Mouse (Mus musculus) hindbrain, embryonic 12.5 days (tissue): ENCODE measurements at regions not wholly inside any gene's neighbourhood (a gene's known extent, or its start where the extent isn't known, plus 50 kb on each side); places are given as distances from the start of the nearest gene placed in this dataset.
A peak's percentile ranks its signal among the peaks of the same experiment; 100 is the strongest.

Source experiments
- ATAC-seq: fragments of 200-750 bp; cut with Nextera tagmentation; 2 replicates; pipeline ENCODE4 v1.8.0; 2017; ENCODE audit warnings: moderate TSS enrichment; ENCODE audit not compliant: low FRiP score
- H3K27ac ChIP-seq: fragments of 300-500 bp; sonication (generic); 2 replicates; pipeline ENCODE4 v1.5.1; 2016; ENCODE audit warnings: mild to moderate bottlenecking
- H3K27me3 ChIP-seq: fragments of 300-500 bp; sonication (generic); 2 replicates; pipeline ENCODE4 v1.6.1; 2016; ENCODE audit warnings: mild to moderate bottlenecking
- H3K36me3 ChIP-seq: fragments of 300-500 bp; sonication (generic); 2 replicates; pipeline ENCODE4 v1.6.1; 2016; ENCODE audit warnings: mild to moderate bottlenecking
- H3K4me1 ChIP-seq: fragments of 300-500 bp; sonication (generic); 2 replicates; pipeline ENCODE4 v1.6.1; 2016
- H3K4me2 ChIP-seq: fragments of 300-500 bp; sonication (generic); replicated peaks from 2 replicates; pipeline ENCODE4 v1.6.1; 2016; ENCODE audit warnings: mild to moderate bottlenecking
- H3K4me3 ChIP-seq: fragments of 300-500 bp; sonication (generic); 2 replicates; pipeline ENCODE4 v1.5.1; 2016; ENCODE audit warnings: mild to moderate bottlenecking
- H3K9ac ChIP-seq: fragments of 300-500 bp; sonication (generic); 2 replicates; pipeline ENCODE4 v1.6.1; 2016; ENCODE audit warnings: mild to moderate bottlenecking, moderate library complexity
- H3K9me3 ChIP-seq: fragments of 300-500 bp; sonication (generic); replicated peaks from 2 replicates; pipeline ENCODE4 v1.6.1; 2016; ENCODE audit warnings: mild to moderate bottlenecking
- WGBS: fragments of 180-500 bp; shearing (Covaris S2); methylation state at CpG from one replicate; pipeline ENCODE4 v1.1.7; 2016; 5-methylcytosine and 5-hydroxymethylcytosine counted together

- H3K9ac ChIP-seq = no peak overlapping the region
Observed at GRCm38 (mm10) chr2:169154881-169155280, 199.5 kb upstream of the Zfp64 start.

GRCm38 (mm10) chr2:169147655-169148054 lies 192.3 kb upstream of the Zfp64 start:
- no peak overlapping the region for H3K4me2 ChIP-seq
- no peak overlapping the region for H3K9ac ChIP-seq
- ATAC-seq = no peak
- no peaks in the 10 kb centered on the region for H3K9me3 ChIP-seq
- H3K4me1 ChIP-seq = no peaks in the 10 kb centered on the region
- no peaks in the 10 kb centered on the region for H3K36me3 ChIP-seq
- no peak overlapping the region for H3K4me3 ChIP-seq
- 85% methylated on average over 7 of the region's 7 CpGs for WGBS
- no peaks in the 10 kb centered on the region for H3K27me3 ChIP-seq
- no peak overlapping the region for H3K27ac ChIP-seq

More at GRCm38 (mm10) chr2:169154881-169155280, 199.5 kb upstream of the Zfp64 start:
- H3K4me1 ChIP-seq = peaks cover 28% of the 10 kb centered on the region
- no peak for ATAC-seq
- H3K27me3 ChIP-seq = no peaks in the 10 kb centered on the region
- no peak overlapping the region; the same call in 1 of the 2 replicates for H3K4me2 ChIP-seq
- 68% methylated on average over 12 of the region's 12 CpGs for WGBS
- H3K9me3 ChIP-seq = no peaks in the 10 kb centered on the region
- H3K4me3 ChIP-seq = no peak overlapping the region
- peak overlapping the region; percentile 62 for H3K27ac ChIP-seq
- H3K36me3 ChIP-seq = no peaks in the 10 kb centered on the region

GRCm38 (mm10) chr2:169142224-169142623 lies 186.8 kb upstream of the Zfp64 start:
- no peak for ATAC-seq

DNA sequence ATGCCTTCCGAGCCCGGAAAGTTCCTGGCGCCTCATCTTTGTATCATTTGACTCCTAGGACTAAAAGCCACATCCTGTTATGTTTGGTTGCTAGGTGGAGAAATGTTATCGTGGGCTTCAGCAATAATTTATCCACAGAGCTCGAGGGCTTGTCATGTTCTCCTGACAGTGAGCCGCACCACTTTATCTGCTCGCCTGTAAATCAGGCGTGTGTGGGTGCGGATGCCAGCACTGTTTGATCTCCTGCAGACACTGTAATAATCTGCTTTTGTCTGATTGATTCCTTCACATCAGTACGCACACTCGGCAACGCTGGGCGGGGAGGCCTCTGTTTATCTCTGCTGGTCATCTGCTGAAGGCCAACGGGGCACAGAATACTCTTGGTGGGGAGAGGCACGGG lies 178.5 kb upstream of the Zfp64 start:
- ATAC-seq = no peak

More at GRCm38 (mm10) chr2:169142224-169142623, 186.8 kb upstream of the Zfp64 start:
- no peak overlapping the region for H3K27ac ChIP-seq
- H3K27me3 ChIP-seq = peaks cover 4% of the 10 kb centered on the region; the same call in 1 of the 2 replicates
- H3K36me3 ChIP-seq = no peaks in the 10 kb centered on the region
- H3K9me3 ChIP-seq = no peaks in the 10 kb centered on the region
- no peak overlapping the region for H3K4me3 ChIP-seq
- no peak overlapping the region for H3K9ac ChIP-seq
- WGBS = 72% methylated on average over 8 of the region's 8 CpGs
- peaks cover 2% of the 10 kb centered on the region; the same call in 1 of the 2 replicates for H3K4me1 ChIP-seq
- no peak overlapping the region for H3K4me2 ChIP-seq

DNA sequence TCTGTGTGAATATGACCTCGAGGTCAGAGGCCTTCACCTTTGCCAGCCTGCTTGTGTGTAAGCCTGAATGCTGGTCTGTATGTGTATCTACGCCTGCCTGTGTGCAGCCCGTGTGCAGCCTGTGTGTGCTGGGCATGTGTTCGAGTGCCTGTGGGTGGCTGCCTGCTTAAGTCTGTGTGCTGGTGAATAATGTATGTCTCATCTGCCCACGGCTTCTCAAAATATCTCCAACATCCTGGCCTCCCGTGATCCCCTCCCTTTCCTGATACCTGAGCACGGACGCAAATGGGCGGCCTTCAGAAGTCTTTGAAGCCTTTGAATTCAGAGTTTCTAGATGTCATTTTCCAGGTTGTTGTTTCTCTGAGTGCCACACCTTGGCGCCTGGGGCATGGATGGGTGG lies 170.1 kb upstream of the Zfp64 start:
- Histone ChIP-seq H3K4me2 (no peak overlapping the region), H3K36me3 (no peaks in the 10 kb centered on the region), H3K27ac (no peak overlapping the region), H3K9ac (no peak overlapping the region), H3K9me3 (0 out of 2 replicates have a peak, but pooled peaks cover 3% of the 10 kb centered on the region), H3K4me3 (no peak overlapping the region), H3K27me3 (no peaks in the 10 kb centered on the region), H3K4me1 (no peaks in the 10 kb centered on the region)
- WGBS = 82% methylated on average over 10 of the region's 10 CpGs
- ATAC-seq = no peak

More for the DNA sequence above, 178.5 kb upstream of the Zfp64 start:
- no peak overlapping the region for H3K4me2 ChIP-seq
- H3K27me3 ChIP-seq = 0 out of 2 replicates have a peak, but pooled peaks cover 4% of the 10 kb centered on the region
- H3K4me3 ChIP-seq = no peak overlapping the region
- no peak overlapping the region for H3K9ac ChIP-seq
- WGBS = 54% methylated on average over 15 of the region's 15 CpGs
- H3K36me3 ChIP-seq = no peaks in the 10 kb centered on the region
- peaks cover 11% of the 10 kb centered on the region; the same call in 1 of the 2 replicates for H3K4me1 ChIP-seq
- no peak overlapping the region for H3K27ac ChIP-seq
- H3K9me3 ChIP-seq = no peaks in the 10 kb centered on the region

DNA sequence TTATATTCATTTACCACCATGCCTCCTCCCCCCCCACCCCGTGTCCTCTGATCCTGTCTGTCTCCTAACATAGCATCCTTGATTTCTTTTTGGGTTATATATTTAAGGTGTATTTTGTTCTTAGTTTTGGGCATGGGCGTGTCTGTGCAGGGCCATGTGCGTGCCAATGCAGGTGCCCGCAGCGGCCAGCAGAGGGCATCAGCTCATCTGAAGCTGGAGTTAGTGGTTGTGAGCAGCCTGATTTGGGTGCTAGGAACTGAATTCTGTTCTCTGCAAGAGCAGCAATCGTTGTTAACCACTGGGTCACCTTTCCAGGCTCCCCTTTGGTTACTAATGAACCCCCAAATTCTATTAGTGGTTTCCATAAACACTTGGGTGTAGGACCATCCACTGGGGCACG lies 167.5 kb upstream of the Zfp64 start:
- no peak overlapping the region for H3K9ac ChIP-seq
- H3K27ac ChIP-seq = no peak overlapping the region
- H3K4me1 ChIP-seq = no peaks in the 10 kb centered on the region
- no peaks in the 10 kb centered on the region for H3K36me3 ChIP-seq
- ATAC-seq = no peak
- WGBS = 87% methylated on average over 7 of the region's 7 CpGs
- H3K9me3 ChIP-seq = 0 out of 2 replicates have a peak, but pooled peaks cover 3% of the 10 kb centered on the region
- no peak overlapping the region for H3K4me2 ChIP-seq
- no peak overlapping the region for H3K4me3 ChIP-seq
- no peaks in the 10 kb centered on the region for H3K27me3 ChIP-seq

- no peaks in the 10 kb centered on the region for H3K36me3 ChIP-seq
- no peak overlapping the region for H3K9ac ChIP-seq
- ATAC-seq = no peak
- no peak overlapping the region for H3K4me2 ChIP-seq
- H3K27ac ChIP-seq = no peak overlapping the region
- no peaks in the 10 kb centered on the region for H3K27me3 ChIP-seq
- 65% methylated on average over 10 of the region's 10 CpGs for WGBS
- H3K4me3 ChIP-seq = no peak overlapping the region
- H3K9me3 ChIP-seq = no peaks in the 10 kb centered on the region
- peaks cover 8% of the 10 kb centered on the region; the same call in 1 of the 2 replicates for H3K4me1 ChIP-seq
Observed at GRCm38 (mm10) chr2:169116841-169117240, 161.5 kb upstream of the Zfp64 start.

DNA sequence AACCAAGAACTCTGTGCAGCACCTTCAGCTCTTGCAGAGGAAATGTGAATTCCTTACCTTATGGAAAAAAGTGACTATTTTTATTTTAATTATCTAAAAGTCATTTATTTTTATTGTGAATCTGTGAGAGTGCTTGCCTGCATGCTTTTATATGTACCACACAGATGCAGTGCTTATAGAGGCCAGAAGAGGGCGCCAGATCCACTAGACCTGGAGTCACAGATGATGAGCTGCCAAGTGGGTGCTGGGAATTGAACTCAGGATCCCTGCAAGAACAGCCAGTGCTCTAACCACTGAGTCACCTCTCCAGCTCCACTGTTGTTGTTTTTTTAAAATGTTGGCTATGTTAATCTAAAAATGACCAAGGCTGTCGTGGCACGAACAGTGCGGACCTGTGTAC lies 153.7 kb upstream of the Zfp64 start:
- no peak overlapping the region for H3K9ac ChIP-seq
- H3K27ac ChIP-seq = no peak overlapping the region
- no peak overlapping the region for H3K4me3 ChIP-seq
- H3K36me3 ChIP-seq = no peaks in the 10 kb centered on the region
- peaks cover 5% of the 10 kb centered on the region; the same call in 1 of the 2 replicates for H3K9me3 ChIP-seq
- WGBS = 80% methylated on average over 4 of the region's 4 CpGs
- no peaks in the 10 kb centered on the region for H3K27me3 ChIP-seq
- ATAC-seq = no peak
- H3K4me2 ChIP-seq = no peak overlapping the region
- no peaks in the 10 kb centered on the region for H3K4me1 ChIP-seq

DNA sequence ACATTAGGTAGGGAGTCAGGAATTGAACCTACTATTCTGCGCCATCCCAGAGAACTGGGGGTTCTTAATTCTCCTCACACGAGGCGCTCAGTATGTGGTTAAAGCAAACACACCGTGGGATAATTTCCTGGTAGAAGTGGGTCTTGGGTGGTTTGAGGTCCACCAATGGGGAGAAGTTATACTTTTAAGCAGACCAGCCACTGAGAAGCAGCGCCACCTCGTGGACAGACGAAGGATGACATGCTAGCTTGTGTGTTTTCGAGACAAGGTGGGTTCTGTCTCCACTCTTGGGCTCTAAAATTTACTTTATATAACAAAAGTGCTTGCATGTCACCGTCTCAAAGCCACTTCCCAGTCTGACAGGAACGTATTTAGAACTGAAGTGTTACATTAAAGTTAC lies 152.7 kb upstream of the Zfp64 start:
- no peaks in the 10 kb centered on the region for H3K27me3 ChIP-seq
- 44% methylated on average over 10 of the region's 10 CpGs for WGBS
- H3K4me3 ChIP-seq = no peak overlapping the region
- H3K9me3 ChIP-seq = peaks cover 5% of the 10 kb centered on the region; the same call in 1 of the 2 replicates
- H3K27ac ChIP-seq = no peak overlapping the region
- ATAC-seq = no peak
- no peak overlapping the region for H3K4me2 ChIP-seq
- H3K36me3 ChIP-seq = no peaks in the 10 kb centered on the region
- H3K9ac ChIP-seq = no peak overlapping the region
- H3K4me1 ChIP-seq = no peaks in the 10 kb centered on the region

- 93% methylated on average over 13 of the region's 13 CpGs for WGBS
- no peak overlapping the region for H3K9ac ChIP-seq
- H3K27me3 ChIP-seq = no peaks in the 10 kb centered on the region
- no peaks in the 10 kb centered on the region for H3K36me3 ChIP-seq
- no peak overlapping the region for H3K4me3 ChIP-seq
- ATAC-seq = no peak
- no peak overlapping the region for H3K4me2 ChIP-seq
- H3K27ac ChIP-seq = no peak overlapping the region
- H3K4me1 ChIP-seq = no peaks in the 10 kb centered on the region
- H3K9me3 ChIP-seq = no peaks in the 10 kb centered on the region; the same call in none of the 2 replicates
Observed at GRCm38 (mm10) chr2:169101506-169102261, 146.3 kb upstream of the Zfp64 start.

DNA sequence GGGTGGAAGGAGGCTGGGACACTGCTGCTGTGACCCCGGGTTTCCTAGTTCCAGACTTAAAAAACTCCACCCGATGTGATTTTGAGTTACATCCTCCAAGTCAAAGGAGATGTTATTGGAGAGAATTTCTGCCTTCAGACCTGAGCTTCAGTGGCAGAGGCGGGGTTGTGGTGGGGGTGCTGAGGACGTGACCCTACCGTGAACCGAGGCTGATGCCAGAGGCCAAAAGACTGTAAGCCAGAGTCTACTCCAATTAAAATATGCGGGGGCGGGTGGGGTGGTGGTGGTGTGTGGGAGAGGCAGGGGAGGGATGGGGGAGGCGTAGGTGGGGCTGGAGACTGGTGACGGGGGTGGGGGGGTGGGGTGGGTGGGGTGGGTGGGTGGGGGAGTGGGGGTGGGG lies 145.1 kb upstream of the Zfp64 start:
- ATAC-seq = no peak
- Histone ChIP-seq H3K4me2 (no peak overlapping the region), H3K27ac (no peak overlapping the region), H3K9ac (no peak overlapping the region), H3K4me3 (no peak overlapping the region), H3K27me3 (no peaks in the 10 kb centered on the region), H3K9me3 (no peaks in the 10 kb centered on the region; the same call in none of the 2 replicates), H3K4me1 (no peaks in the 10 kb centered on the region), H3K36me3 (no peaks in the 10 kb centered on the region)
- 88% methylated on average over 8 of the region's 10 CpGs for WGBS

- ATAC-seq = no peak
- no peaks in the 10 kb centered on the region for H3K27me3 ChIP-seq
- H3K4me3 ChIP-seq = no peak overlapping the region
- H3K4me1 ChIP-seq = no peaks in the 10 kb centered on the region
- H3K4me2 ChIP-seq = no peak overlapping the region
- no peaks in the 10 kb centered on the region for H3K36me3 ChIP-seq
- H3K9me3 ChIP-seq = peaks cover 4% of the 10 kb centered on the region
- no peak overlapping the region for H3K9ac ChIP-seq
- H3K27ac ChIP-seq = no peak overlapping the region
- WGBS = 78% methylated on average over 12 of the region's 12 CpGs
Observed at GRCm38 (mm10) chr2:169099678-169100077, 144.3 kb upstream of the Zfp64 start.

- Histone ChIP-seq H3K9me3 (peaks cover 4% of the 10 kb centered on the region), H3K36me3 (no peaks in the 10 kb centered on the region), H3K4me1 (no peaks in the 10 kb centered on the region), H3K4me3 (no peak overlapping the region), H3K9ac (no peak overlapping the region), H3K27ac (no peak overlapping the region), H3K4me2 (no peak overlapping the region), H3K27me3 (no peaks in the 10 kb centered on the region)
- WGBS = 86% methylated on average over 6 of the region's 6 CpGs
- ATAC-seq = no peak
Observed at GRCm38 (mm10) chr2:169098591-169098990, 143.2 kb upstream of the Zfp64 start.
